Mouse (Mus musculus): ENCODE data around the gene Cpsf7.

Gene Cpsf7

DNA sequence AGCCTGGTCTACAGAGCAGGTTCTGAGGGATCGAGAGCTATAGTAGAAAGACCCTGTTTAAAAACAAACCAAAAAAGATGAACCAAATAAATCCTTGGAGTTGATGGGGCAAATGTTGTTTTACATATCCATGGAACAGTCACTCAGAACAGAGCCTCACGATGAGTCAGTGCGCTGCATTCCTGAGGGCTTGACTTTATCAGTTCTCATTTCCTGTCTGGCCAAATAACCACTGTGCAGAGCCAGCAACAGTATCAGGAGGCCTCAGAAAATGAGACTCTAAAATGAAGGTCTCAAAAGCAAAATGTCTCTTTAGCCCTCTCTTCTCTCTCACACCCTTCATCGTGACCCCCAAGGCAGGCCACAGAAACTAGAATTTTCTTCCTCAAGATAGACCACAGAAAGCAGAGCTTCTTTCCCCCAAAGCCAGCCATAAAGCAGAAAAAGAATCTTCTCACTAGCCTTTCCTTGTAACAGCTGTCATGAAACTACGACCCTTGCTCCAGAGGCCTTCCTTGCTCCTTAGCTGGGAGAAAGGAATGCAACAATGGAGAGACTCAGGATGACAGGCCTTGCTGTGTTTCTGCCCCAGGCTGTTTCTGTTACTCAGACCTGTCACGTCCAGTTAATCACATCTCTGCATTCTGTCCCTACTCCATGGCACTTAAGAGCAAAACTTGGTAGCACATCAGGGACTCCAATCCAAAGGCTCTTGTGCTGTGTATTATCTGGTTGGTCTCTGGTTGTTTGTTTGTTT is 36.7 kb downstream of the Cpsf7 start:
- DNase-seq = no peak

DNA sequence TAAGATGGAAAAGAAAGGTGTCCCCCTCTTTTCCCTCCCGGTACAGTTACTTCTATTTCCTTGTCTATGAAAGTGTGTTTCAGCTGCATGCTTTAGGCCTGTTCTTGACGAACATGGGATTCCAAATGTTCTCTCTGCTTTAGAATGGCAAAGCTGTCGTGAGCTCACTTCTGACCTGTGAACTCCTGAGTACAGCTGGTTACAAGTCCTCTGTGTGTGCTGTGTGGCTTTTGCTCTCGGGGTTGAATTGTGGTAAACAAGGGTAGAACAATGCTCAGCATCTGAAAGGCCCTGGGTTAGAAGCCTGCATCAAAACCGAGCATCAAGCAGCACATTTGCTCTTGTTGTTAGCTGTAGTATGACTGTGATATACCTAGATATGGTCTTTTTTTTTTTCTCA is 37.3 kb downstream of the Cpsf7 start:
- no peak for DNase-seq

GRCm38 (mm10) chr19:10564278-10564677 is 39.2 kb downstream of the Cpsf7 start:
- no peak for DNase-seq

GRCm38 (mm10) chr19:10565217-10565616 is 40.2 kb downstream of the Cpsf7 start:
- no peak for DNase-seq

GRCm38 (mm10) chr19:10569627-10570026 is 44.6 kb downstream of the Cpsf7 start:
- DNase-seq = no peak

DNA sequence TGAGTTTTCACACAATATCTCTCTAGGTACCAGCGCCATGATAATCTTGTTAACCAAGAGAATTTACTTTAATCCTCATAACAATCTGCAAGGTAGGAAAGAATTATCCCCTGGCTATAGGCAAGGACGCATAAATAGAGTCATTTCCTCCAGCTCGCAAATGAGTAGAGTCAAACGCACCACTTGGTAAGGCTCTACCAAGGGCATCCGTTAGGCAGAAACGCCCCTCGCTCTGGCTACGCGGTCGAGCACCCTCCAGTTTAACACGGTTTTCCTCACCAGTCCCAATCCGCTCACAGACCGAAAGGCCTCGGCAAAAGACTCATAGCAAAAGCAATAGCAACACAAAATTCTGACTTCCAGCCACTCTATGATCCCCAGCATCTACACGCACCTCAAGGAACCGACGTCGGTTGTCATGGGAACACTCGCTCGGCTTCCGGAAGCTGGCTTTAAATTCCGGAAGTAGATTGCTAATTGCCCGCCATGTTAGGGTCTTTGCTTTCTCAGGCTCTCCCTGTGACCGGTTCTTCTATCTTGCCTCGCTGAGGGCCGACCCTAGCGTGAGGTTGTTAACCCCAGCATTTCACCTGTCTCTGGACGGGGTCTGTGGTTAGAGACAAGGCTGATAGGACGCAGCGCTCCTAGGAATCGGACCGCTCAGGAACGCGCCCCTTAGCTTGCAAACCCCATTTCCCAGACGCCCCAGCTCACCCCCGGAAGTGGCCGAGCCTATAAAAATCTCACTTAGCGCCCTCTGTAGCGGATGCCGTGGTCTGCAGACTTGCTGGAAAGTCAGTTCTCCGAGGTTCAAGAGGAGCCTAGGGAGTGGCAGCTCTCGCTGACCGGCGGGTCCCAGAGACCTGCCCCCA is 51.9 kb downstream of the Cpsf7 start, which contains the start of the genes Cyb561a3 and Tmem138:
Gene Cyb561a3, plus strand, starts transcription at position 483 of the 872 bp plus-strand sequence.
Gene Tmem138, minus strand, starts transcription at position 673 of the 872 bp plus-strand sequence.
- DNase-seq = peak; percentile 92 to 93

DNA sequence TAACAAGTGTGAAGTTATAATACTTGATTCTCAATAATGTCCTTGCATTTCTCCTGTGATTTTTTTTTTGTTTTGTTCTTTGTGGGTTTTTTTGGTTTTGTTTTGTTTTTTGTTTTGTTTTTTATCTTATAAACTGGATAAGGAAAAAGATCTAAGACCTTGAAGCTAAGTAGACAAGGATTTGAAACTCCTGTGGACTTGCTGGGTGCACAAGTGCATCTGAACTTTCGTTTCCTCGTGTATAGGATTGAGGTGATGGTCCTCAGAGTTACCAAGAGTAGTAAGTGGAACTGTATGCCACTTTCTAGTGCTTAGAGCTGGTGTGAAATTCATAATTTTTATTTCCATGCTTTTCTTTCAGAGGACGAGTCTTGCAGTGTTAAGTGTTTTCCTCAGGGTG is 55.0 kb downstream of the Cpsf7 start:
- DNase-seq = no peak

- peak; percentile 60 to 65 for DNase-seq
Measured at GRCm38 (mm10) chr19:10580761-10581160, 55.7 kb downstream of the Cpsf7 start.

GRCm38 (mm10) chr19:10581984-10582383 is 56.9 kb downstream of the Cpsf7 start:
- DNase-seq = peak; percentile 55 to 63

GRCm38 (mm10) chr19:10583550-10584146 is 58.6 kb downstream of the Cpsf7 start:
- no peak for DNase-seq

- peak; percentile 68 to 74 for DNase-seq
Measured at GRCm38 (mm10) chr19:10585112-10585511, 60.0 kb downstream of the Cpsf7 start.

- no peak for DNase-seq
Measured at GRCm38 (mm10) chr19:10587231-10587630, 62.2 kb downstream of the Cpsf7 start.

- DNase-seq = no peak
Measured at GRCm38 (mm10) chr19:10589127-10589857, 64.2 kb downstream of the Cpsf7 start.

DNA sequence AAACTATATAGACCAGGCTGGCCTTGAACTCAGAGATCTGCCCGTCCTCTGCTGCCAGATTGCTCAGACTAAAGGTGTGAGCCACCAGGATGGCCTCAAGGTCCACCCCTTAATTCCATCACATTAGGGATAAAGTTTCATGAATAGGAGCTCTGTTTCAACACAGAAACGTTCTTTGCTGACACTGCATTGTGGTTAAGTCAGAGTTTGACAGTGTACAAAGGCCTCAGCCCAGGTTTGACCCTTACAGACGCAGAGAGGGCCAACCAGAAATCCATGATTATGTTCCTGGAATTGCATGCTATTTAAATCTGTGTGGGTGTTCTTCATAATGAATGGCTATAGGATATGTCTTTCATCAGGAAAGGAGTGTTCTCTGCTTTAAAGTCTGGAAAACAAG is 65.2 kb downstream of the Cpsf7 start:
- no peak for DNase-seq

- no peak for DNase-seq
Measured at GRCm38 (mm10) chr19:10591659-10592377, 66.8 kb downstream of the Cpsf7 start.
